Mouse (Mus musculus) liver, adult 2 months (tissue): ENCODE data around the gene Slc9a5. TPM values are rescaled to one million over a fixed set of nuclear protein-coding genes. Genes with fewer than 3 reads are reported as not detected.

ENCODE experiments used
- DNase-seq: peaks from one replicate; pipeline ENCODE4 v3.0.0-alpha.2; 2011; ENCODE audit warnings: low read depth, low spot score; ENCODE audit errors: extremely low read depth
- H3K27ac ChIP-seq: fragments of 200-500 bp; replicated peaks from 2 replicates; pipeline ENCODE4 v1.5.1; 2012; ENCODE audit warnings: low read depth, mild to moderate bottlenecking, control low read depth, inconsistent platforms, low read length; ENCODE audit not compliant: insufficient read depth
- H3K27me3 ChIP-seq: fragments of 200-500 bp; 2 replicates; pipeline ENCODE4 v1.6.1; 2012; ENCODE audit warnings: mild to moderate bottlenecking, moderate library complexity, low read length, inconsistent platforms; ENCODE audit not compliant: control insufficient read depth, insufficient read depth
- H3K36me3 ChIP-seq: fragments of 200-500 bp; 2 replicates; pipeline ENCODE4 v1.6.1; 2012; ENCODE audit warnings: low read length, inconsistent platforms; ENCODE audit not compliant: control insufficient read depth, insufficient read depth
- H3K4me1 ChIP-seq: fragments of 200-500 bp; 2 replicates; pipeline ENCODE4 v1.6.1; 2011; ENCODE audit warnings: low read length; ENCODE audit not compliant: control insufficient read depth, insufficient read depth
- H3K4me3 ChIP-seq: fragments of 200-500 bp; 2 replicates; pipeline ENCODE4 v1.5.1; 2011; ENCODE audit warnings: low read depth, mild to moderate bottlenecking, control low read depth, low read length, moderate library complexity; ENCODE audit not compliant: insufficient read depth
- H3K79me2 ChIP-seq: fragments of 200-500 bp; 2 replicates; pipeline ENCODE4 v1.6.1; 2012; ENCODE audit warnings: inconsistent platforms, mild to moderate bottlenecking, low read length, moderate library complexity; ENCODE audit not compliant: control insufficient read depth, insufficient read depth
- H3K9ac ChIP-seq: fragments of 200-500 bp; 2 replicates; pipeline ENCODE4 v1.6.1; 2012; ENCODE audit warnings: low read depth, mild to moderate bottlenecking, control low read depth, inconsistent platforms, low read length
- CTCF ChIP-seq: fragments of 200-500 bp; IDR thresholded peaks from 2 replicates; pipeline ENCODE4 v1.5.1; 2011; ENCODE audit warnings: low read depth, low read length, control low read depth
- POLR2A ChIP-seq: fragments of 200-500 bp; IDR thresholded peaks from 2 replicates; pipeline ENCODE4 v1.6.1; 2011; ENCODE audit warnings: low read length, control low read depth; ENCODE audit not compliant: insufficient read depth; ENCODE audit errors: extremely low read depth
- WGBS: fragments of 180-500 bp; shearing (Covaris S2); methylation state at CpG from one replicate; pipeline ENCODE4 v1.1.7; 2018; 5-methylcytosine and 5-hydroxymethylcytosine counted together
- polyA plus RNA-seq: library from polyadenylated mRNA; depleted of rRNA; stranded (reverse); fragments of >200 nt; gene quantifications from 2 replicates; pipeline ENCODE4 v1.2.3, GENCODE M21; 2012
- total RNA-seq: library from RNA; depleted of rRNA; stranded (reverse); fragments of >200 nt; gene quantifications from 2 replicates; pipeline ENCODE4 v1.2.3, GENCODE M21; 2014

Gene Slc9a5
- total and polyA plus RNA-seq, 2 experiments = under 0.01 to 0.53 TPM

GRCm38 (mm10) chr8:105317941-105318340 lies 30.7 kb upstream of the Slc9a5 start:
- Histone ChIP-seq H3K4me1 (no peaks in the 10 kb centered on the region), H3K4me3 (no peak overlapping the region), H3K9ac (no peak overlapping the region), H3K79me2 (no peaks in the 10 kb centered on the region), H3K27ac (no peak overlapping the region), H3K27me3 (no peaks in the 10 kb centered on the region), H3K36me3 (no peaks in the 10 kb centered on the region; the same call in 1 of the 2 replicates)
- 78% methylated on average over 4 of the region's 4 CpGs for WGBS
- no peak for DNase-seq
- TF ChIP-seq CTCF (no peak), POLR2A (no peak)

GRCm38 (mm10) chr8:105318662-105319190 lies 29.9 kb upstream of the Slc9a5 start:
- H3K4me1 ChIP-seq = no peaks in the 10 kb centered on the region
- WGBS = 92% methylated on average over 11 of the region's 11 CpGs

GRCm38 (mm10) chr8:105323183-105323582 lies 25.5 kb upstream of the Slc9a5 start:
- no peak overlapping the region for H3K27ac ChIP-seq
- no peak overlapping the region for H3K9ac ChIP-seq
- 82% methylated on average over 4 of the region's 4 CpGs for WGBS
- no peaks in the 10 kb centered on the region for H3K27me3 ChIP-seq
- peaks cover 7% of the 10 kb centered on the region; the same call in 1 of the 2 replicates for H3K79me2 ChIP-seq
- peaks cover 11% of the 10 kb centered on the region for H3K4me1 ChIP-seq
- H3K4me3 ChIP-seq = no peak overlapping the region
- H3K36me3 ChIP-seq = no peaks in the 10 kb centered on the region; the same call in 1 of the 2 replicates
- no peak for TF ChIP-seq POLR2A
- no peak for DNase-seq

More at GRCm38 (mm10) chr8:105318662-105319190, 29.9 kb upstream of the Slc9a5 start:
- no peaks in the 10 kb centered on the region for H3K27me3 ChIP-seq
- no peak overlapping the region for H3K4me3 ChIP-seq
- no peak overlapping the region for H3K27ac ChIP-seq
- H3K9ac ChIP-seq = no peak overlapping the region
- no peaks in the 10 kb centered on the region; the same call in 1 of the 2 replicates for H3K36me3 ChIP-seq
- DNase-seq = no peak
- no peak for TF ChIP-seq POLR2A
- no peak for TF ChIP-seq CTCF
- H3K79me2 ChIP-seq = no peaks in the 10 kb centered on the region

GRCm38 (mm10) chr8:105325641-105326093 lies 23.0 kb upstream of the Slc9a5 start:
- peak overlapping the region; percentile 58 for H3K4me3 ChIP-seq
- DNase-seq = no peak
- H3K79me2 ChIP-seq = peaks cover 7% of the 10 kb centered on the region; the same call in 1 of the 2 replicates
- peaks cover 7% of the 10 kb centered on the region; the same call in 1 of the 2 replicates for H3K36me3 ChIP-seq
- TF ChIP-seq POLR2A (no peak), CTCF (no peak)
- H3K9ac ChIP-seq = peak overlapping the region; percentile 71
- H3K27ac ChIP-seq = peak overlapping the region; percentile 29
- H3K4me1 ChIP-seq = peaks cover 11% of the 10 kb centered on the region
- WGBS = 0% methylated on average over 12 of the region's 12 CpGs
- H3K27me3 ChIP-seq = no peaks in the 10 kb centered on the region

- WGBS = under 1% methylated on average over 36 of the region's 36 CpGs
- TF ChIP-seq POLR2A (peak; percentile 76), CTCF (peak; percentile 61)
- H3K4me3 ChIP-seq = peak within 1 kb of the TSS; percentile 58
- peaks cover 7% of the 10 kb centered on the region; the same call in 1 of the 2 replicates for H3K79me2 ChIP-seq
- peak; percentile 83 for DNase-seq
- H3K4me1 ChIP-seq = peaks cover 11% of the 10 kb centered on the region
- no peaks in the 10 kb centered on the region for H3K27me3 ChIP-seq
- peak within 1 kb of the TSS; percentile 71 for H3K9ac ChIP-seq
- peak within 1 kb of the TSS; percentile 29 for H3K27ac ChIP-seq
- H3K36me3 ChIP-seq = peaks cover 7% of the 10 kb centered on the region; the same call in 1 of the 2 replicates
Observed at GRCm38 (mm10) chr8:105326141-105326672, 22.4 kb upstream of the Slc9a5 start, which contains the start of the genes Lrrc29 and Tmem208. Gene Lrrc29, minus strand, starts transcription at chr8:105326278. Gene Tmem208, plus strand, starts transcription at chr8:105326354.

- Histone ChIP-seq H3K27ac (no peak overlapping the region), H3K36me3 (peaks cover 7% of the 10 kb centered on the region; the same call in 1 of the 2 replicates), H3K4me1 (peaks cover 11% of the 10 kb centered on the region), H3K79me2 (peaks cover 7% of the 10 kb centered on the region; the same call in 1 of the 2 replicates), H3K27me3 (no peaks in the 10 kb centered on the region), H3K4me3 (peak overlapping the region; percentile 58), H3K9ac (peak overlapping the region; percentile 57)
- 23% methylated on average over 6 of the region's 6 CpGs for WGBS
- no peak for DNase-seq
- TF ChIP-seq CTCF = no peak
- no peak for TF ChIP-seq POLR2A
Observed at GRCm38 (mm10) chr8:105326968-105327367, 21.7 kb upstream of the Slc9a5 start.
